Mouse (Mus musculus) c-Kit-positive CD71-positive TER-119-positive erythroid progenitor cells, embryonic 14.5 days (primary cell): ENCODE results near the gene Ttc32.
A peak's percentile ranks its signal among the peaks of the same experiment; 100 is the strongest.
"Not testable (repeated sequence)": the region's sequence is repeated elsewhere in the genome, so short reads cannot be mapped to it uniquely, and the experiment has no call there.

ENCODE experiments used
- DNase-seq: peaks from one replicate; pipeline ENCODE4 v3.0.0-alpha.2; 2013; ENCODE audit warnings: low spot score

Gene Ttc32

DNA sequence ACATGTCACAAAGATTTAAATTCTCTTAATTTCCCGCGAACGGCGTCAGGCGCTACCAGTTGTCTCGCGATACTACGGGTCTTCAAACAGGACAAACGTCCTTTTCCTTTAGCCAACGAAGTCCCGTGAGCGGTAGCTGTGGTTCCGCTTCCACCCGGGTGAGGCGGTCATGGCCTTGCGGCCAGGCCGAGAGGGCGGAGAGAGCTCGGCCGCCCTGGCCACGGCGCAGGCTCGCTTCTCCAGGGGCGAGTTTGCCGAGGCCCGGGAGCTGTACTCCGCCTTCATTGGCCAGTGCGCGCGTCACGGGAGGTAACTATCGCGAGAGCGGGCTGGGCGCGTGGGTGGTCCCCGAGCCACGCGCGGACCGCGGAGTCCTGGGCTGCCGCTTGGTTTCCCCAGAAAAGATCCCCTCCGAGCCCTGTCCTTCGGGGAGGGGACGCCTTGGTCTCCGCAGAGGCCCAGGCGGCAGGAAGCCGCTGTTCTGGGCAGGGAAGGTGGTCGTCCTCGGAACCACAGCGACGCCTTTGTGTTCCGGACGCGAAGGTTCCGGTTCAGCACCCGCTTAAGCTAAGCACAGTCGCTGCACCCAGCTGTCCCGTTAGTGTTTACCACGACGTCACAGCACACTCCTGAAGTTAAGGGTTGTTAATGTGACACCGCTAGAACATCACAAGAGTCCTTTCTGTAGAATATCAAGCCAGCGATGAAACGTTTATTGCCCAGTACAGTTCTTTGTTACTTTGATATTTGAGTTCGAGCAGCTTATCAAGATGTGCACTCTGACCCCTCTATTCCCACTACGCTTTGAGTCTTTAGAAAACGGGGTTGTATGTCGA, at the start of gene Ttc32:
TSS of gene Ttc32 (plus strand) at position 110 of the 836 bp plus-strand sequence.
- peak; percentile 80 for DNase-seq

DNA sequence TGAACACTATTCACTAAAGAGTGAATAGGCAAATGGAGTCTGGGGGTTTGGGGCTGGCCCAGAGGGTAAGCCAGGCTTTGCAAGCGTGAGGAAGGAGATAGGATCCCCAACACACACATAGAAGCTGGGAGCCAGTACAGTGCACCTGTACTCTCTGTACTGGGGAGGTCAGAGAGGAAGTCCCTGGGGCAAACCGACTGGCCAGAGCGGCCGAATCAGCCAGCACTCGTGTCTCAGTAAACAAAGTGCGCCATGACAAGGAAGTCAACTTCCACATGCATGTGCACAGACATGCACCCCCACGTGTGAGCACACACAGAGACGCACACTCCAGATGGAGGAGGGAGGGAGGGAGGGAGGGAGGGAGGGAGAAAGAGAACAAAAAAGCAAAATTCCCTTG, 36.6 kb upstream of the Ttc32 start:
- no peak for DNase-seq

DNA sequence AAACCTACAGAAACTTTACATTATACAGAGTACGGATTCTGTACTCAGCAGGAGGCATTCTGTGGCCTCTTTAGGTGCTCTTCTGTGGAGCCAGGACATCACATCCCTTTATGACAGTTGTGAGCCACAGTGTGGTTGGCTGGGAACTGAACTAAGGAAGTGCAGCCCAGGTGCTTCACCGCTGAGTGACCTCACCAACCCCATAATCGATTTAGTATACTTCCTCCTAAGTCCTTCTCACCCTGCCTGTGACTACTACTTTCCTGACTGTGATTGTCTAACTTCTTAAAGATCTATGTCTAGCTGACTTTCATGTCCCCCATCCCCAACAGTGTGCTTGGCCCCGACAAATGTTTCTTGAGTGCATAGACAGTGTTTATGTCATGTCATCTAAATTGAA, 31.5 kb upstream of the Ttc32 start:
- no peak for DNase-seq

DNA sequence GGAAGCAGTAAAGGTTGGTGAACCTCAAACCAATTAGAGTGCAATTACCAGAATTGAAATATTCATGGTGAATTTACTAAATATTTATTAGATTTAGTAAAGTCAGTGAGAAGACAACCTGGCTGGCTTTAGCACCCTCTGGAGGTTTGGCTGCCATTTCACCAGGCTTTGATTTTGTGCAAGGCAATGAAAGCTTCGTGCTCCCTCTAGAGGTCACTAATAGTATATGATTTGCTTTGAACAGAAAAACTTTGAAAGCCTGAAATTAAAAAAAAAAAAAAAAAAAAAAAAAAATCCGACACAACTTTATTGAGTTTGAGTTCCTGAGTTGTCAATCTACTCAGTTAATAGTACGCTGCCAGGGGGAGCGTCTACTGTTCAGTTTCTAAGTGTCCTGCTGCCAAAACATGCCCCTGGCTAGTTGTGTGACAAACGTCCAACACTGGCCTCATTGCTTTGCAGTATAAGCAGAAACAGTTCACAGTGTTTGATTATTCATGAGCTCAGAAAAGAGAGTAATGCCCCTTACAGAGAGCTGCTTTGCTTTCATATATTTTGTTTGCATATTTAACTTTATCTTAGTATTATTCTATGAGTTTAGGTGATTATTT, 27.7 kb upstream of the Ttc32 start:
- peak; percentile 48 for DNase-seq

DNA sequence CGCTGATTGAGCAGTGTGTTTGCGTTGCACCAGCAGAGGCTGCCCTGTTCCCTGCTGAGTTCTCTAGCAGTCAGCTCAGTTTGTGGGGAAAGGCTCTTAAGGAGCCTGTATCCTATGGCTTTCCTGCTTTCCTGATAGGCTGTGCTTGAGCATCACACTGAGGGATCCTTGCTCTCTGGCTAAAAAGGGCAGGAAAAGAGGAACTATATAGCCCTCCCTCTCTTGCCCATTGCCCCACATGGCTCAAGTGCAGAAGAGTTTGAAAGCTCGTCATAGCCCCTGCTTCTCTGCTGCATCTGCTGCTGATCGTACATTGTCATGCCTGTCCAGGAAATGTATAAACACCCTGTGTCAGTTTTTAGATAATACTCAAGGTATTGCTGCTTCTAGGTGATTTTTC, 22.7 kb upstream of the Ttc32 start:
- no peak for DNase-seq

DNA sequence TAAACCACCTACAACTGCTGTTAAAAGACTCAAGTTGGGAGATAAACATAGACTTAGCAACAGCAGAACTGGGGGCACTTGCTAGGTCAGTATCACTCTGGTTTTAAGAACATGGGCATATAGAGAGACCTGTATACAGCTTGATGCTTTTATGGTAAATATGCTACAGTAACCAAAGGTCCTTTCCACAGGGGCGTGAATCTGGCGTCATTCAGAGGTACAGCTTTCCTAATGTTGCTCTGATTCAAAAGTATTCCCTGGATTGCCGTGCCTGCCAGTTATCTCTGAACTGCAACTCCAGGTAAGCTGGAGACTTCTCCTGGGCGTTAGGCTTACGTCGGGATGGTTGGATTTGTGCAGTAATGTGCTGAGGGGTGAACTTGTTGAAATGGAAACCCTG, 22.0 kb upstream of the Ttc32 start:
- DNase-seq, result no peak

DNA sequence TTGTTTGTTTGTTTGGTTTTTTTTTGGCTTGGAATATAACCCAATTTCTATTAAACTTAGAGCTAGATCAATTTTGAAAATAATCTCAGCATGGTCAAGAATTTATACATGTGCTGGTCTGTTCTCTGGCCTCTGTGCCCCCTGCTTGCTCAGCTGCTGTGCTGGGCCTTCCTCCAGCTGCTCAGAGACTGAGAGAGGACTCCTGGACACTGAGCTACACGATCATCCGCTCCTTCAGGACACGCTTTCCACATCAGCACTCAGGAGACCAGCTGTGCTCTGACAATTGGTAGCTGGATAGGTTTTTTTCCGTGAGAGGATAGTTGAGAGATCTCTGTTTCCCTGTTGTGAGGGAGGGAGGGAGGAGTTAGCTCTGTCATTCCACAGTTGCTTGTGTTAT, 19.5 kb upstream of the Ttc32 start:
- no peak for DNase-seq

DNA sequence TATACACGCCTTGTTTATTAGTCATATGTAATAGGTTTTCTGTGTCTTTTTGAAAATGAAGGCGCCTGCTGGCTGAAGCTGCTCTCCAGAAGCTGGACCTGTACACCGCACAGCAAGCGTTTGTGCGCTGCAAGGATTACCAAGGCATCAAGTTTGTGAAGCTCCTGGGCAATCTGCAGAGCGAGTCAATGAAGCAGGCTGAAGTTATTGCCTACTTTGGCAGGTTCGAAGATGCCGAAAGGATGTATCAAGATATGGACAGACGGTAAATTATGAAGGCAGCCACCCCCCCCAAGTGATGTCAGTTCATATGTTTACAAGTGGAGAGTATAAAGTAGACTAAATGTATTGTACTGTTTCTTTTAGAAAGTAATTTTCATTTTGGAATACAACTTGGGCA, 13.4 kb upstream of the Ttc32 start:
- DNase-seq, result no peak

DNA sequence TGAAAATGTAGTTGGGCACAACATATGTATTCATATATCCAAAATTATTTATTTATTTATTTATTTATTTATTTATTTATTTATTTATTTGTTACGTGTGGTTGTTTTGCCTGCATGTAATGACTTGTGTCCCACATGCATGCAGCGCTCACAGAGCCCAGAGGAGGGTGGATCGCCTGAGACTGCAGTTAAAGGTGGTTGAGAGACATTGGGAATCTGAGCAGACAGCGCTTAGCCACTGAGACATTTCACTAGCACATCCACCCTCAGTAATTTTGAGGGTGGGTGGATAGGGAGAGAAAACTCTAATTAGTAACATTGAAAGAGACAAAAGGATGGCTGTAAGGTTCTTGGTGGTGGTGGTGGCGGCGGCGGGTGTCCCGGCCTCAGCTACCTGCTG, 9.4 kb upstream of the Ttc32 start:
- DNase-seq, result no peak

DNA sequence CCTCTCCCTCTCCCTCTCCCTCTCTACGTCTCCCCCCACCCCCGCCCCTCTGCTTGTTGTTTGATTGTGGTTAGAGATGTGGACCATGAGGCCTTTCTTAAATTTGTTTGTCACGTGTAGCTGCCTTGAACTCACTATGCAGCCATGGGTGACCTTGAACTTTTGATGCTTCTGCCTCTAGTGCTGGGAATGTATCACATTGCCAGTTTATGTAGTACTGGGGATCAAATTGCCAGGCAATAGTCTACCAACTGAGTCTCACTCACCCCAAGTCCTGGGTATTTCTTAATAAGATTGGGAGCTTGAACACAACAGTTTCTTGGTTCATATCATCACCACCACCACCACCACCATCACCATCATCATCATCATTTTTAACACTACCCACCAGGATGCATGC, 8.8 kb upstream of the Ttc32 start:
- DNase-seq, result no peak

DNA sequence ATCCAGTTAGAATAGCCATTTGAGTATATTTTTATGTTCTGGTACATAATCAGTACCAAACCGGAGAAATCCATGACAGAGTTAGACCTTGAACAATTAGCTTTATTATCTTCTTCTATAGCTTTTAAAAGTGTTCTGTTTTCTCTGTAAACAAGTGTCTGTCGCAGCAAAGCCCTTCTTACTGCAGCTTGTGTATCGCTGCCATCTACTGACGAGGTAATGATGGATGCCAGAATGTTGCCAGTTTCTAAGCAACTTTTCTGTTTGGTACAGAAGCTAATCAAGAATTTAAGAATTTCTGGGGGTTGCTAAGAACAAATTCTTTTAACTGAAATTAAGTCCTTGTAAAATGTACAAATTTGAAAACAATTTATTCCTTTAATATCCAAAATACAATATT, 6.8 kb upstream of the Ttc32 start:
- no peak for DNase-seq

DNA sequence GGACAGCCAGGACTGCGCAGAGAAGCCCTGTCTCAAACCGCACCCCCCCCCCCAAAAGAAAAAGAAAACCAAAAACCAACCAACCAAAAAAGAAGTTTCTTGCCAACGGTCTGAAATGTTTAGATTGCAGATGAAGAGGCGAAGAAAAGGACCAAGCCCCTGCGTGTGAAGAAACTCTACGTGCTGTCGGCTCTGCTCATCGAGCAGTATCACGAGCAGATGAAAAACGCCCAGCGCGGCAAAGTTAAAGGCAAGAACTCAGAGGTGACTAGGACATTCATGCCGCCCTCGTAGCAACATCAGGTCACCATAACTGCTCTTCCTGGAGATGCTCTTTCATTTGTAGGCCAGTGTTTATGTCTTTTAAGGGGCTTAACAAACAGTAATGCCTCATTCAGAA, 5.7 kb upstream of the Ttc32 start:
- DNase-seq, result no peak

DNA sequence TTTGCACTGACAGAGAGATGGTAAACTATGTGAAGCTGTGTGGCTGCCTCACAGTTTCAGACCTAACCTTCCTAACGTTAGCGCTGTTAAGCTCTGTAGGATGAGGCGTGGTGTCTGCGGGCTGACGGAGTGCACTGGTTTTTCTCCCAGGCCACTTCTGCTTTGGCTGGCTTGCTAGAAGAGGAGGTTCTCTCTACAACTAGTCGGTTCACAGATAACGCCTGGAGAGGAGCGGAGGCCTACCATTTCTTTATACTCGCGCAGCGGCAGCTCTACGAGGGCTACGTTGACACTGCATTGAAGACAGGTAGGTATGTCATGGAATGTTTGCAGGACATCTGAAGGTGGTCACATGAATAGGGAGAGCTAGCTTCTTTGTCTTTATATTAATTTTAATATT, 5.1 kb upstream of the Ttc32 start:
- DNase-seq, result no peak

DNA sequence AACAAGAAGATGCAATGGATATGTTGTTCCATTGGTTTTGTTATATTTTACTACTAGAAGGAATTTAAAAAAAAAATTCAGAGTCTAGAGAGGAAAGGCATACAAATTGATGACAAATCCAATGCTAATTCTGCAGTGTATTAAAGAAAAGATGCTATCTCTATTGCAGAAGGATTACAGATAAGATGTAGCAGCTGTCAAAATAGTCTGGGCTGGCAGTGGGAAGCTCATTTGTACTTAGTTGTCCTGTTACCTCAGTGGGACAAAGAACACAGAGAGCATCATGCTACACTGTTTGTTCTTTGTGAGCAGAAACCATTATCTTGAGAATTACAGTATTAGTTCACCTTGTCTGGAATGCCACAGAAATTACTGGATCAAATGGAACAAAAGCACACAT, 3.0 kb upstream of the Ttc32 start:
- DNase-seq, result no peak

DNA sequence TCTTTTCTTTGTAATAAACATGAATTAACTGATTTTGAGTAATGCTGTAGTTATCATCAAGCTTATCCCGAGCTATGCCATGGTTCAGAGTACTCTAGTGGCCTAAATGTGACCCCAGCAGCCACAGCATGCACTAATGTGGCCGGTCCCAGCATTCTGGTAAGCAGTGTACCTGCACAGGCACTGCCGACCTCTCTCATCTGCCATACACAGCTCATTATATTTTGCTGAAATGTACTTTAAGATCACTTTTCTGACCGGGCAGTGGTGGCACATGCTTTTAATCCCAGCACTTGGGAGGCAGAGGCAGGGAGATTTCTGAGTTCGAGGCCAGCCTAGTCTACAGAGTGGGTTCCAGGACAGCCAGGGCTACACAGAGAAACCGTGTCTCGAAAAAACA, 981 bp upstream of the Ttc32 start:
- not testable (repeated sequence) for DNase-seq

DNA sequence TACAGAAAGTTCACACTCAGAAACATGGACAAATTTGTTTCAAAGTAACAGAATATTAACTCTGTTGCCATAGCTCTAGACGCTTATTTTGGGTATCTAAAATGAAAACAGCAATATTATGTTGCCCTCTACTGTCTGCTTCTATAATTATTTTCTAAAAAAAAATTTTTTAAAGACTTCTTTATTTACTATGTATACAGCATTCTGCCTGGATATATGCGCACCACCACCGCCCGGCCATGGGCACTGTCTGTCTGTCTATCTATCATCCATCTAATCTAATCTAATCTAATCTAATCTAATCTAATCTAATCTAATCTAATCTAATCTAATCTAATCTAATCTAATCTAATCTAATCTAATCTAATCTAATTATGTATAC, 300 bp upstream of the Ttc32 start:
- no peak for DNase-seq

DNA sequence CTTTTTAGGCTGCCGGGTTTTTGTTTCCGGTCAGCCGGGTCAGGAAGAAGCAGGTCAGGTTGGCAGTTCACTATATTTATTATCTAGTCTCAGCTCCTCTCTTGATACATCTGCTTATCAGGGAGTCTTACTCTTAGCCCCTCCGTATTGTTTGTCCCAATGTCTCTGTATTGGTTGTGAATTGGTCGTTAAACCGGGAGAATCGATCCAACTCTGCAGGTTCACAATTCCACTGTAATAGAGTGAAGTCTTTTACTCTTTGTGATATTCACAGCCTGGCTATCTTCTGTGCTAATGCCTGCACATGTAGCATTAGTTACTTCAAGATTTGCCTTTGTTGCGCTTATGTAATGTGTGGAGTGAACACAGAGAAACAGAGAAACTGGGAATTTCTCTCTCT, 1.4 kb downstream of the Ttc32 start:
- DNase-seq, result peak; percentile 5

DNA sequence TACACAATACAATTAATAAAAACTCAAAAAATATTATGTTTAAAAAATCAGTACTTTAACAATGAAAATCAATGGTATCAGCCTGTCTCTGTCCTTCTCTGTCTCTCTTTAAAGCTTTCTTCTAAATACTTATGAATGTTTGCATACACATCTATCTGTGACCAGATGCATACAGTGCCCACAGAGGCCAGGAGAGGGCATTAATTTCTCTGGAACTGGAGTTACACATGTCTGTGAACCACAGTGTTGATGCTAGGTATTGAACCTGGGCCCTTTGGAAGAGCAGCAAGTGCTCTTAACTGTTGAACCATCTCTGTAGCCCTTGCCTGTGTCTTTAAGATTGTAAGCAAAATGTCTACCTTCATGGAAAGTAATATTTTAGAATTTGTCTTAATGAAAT, 3.3 kb downstream of the Ttc32 start:
- no peak for DNase-seq

DNA sequence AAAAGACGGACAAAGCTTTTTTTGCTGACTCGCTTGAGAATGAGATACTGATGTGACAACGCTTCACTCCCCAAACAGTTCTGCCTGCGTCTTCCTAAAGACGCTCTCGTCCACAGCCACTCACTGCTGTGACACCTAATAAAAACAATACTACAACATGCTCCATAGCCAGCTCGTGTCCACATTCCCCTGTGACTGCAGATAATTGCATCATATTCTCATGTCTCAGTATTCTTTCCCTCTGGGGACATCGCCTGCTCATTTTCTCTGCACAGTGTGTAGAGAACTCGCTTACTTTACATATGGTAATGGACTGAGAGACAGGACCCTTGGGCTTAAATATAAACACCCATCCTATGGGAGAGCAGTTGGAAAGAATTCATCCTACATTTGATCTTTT, 6.6 kb downstream of the Ttc32 start:
- DNase-seq, result no peak

DNA sequence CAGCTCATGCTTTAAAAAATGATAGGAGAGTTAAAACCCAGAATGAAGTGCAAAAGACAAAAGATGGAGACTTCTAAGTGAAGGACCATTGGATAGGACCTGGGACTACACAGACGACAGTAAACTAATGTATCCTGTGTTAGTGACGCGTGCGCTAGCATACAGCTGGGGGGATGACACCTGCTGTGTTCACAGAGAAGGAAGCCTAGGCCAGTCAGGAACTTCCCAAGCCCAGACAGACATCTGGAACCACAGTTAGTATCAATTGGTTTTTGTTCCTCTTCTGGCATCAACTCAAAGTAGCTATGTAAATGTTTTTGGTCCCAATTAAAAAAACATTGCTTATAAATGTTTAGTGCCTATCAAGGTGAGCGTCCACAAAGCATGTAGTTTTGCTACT, 10.4 kb downstream of the Ttc32 start:
- DNase-seq, result no peak

DNA sequence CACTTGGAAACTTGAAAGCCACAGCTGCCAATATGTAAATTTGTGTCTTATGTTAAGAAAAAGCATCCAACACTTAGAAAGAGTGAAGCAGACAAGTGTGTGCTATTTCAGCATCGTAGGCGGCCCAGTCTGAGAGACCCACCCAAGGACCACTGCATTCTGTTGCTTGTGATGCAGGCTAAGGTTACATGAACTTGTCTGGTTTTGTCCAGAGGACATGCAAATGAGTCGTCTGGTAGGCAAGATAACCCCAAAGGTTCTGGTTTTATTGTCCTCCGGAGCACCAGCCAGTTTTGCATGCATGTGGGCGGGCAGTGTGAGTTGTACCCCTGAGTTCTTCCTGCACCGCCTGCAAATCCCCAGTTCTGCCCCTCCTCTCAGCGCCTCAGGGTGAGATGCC, 10.9 kb downstream of the Ttc32 start:
- DNase-seq, result no peak

DNA sequence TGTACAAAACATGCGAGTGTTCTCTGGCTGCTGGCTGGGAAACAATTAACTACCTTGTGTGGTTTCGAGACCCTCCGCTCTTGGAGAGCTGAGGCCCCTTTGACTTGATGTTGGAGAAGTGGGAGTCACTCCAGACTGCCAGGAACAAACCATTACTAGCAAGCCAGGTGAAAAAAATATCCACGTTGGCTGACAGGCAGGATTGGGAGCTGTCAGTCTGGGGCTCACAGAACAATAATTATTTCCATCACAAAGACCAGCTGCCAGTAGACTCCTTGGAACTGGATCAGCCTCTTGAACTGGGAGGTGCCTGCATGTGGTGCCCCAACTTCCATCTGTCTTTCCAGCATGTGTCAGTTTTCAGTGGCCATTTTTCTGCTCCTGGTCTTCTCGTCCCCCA, 12.5 kb downstream of the Ttc32 start:
- DNase-seq, result no peak

DNA sequence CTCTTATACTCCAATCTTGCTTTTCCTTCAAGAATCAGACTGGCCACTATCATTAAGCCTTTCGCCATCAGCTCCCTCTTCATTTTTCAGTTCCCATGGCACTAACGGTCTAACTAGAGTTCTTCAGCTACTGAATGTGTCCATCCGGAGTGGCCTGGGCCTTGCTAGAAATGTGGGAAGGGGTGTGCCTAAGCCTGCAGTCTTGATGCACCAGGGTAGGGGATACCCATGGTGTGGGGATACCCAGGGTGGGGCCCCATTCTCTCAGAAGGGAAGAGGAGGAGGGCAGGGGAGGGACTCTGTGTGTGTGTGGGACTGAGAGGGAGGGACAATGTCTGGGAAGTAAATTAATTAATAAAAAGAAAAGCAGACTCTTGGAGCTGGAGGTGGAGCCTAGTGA, 13.0 kb downstream of the Ttc32 start:
- DNase-seq, result no peak

DNA sequence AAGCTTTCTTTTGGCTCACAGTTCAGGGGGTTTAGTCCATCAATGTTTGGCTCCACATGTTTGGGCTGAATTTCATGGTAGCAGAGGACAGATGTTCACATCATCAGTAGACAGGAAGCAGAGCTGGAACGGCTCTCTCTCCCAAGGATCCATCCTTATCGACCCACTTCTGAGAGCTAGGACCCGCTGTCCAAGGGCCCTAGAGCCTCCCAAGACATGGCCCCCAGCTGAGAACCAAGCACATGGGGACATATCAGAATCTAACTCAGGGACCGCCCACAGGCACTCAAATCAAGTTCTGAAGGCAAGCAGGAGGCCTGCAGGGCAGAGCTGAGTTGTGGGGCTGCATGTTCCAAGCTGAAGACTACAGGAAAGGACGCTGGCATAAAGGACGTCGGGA, 14.9 kb downstream of the Ttc32 start:
- DNase-seq, result no peak
